Mouse (Mus musculus): Measurements from ENCODE around the gene Acot4. TPM values are rescaled to one million over a fixed set of nuclear protein-coding genes. Genes with fewer than 3 reads are reported as not detected.
"Not testable (repeated sequence)": the region's sequence is repeated elsewhere in the genome, so short reads cannot be mapped to it uniquely, and the experiment has no call there.

Acot4 gene
- polyA plus RNA-seq, 2 experiments from 2014 or later: not detected

- no peak for ATAC-seq
Observed at GRCm38 (mm10) chr12:84077371-84077990, 39.3 kb downstream of the Acot4 start.

GRCm38 (mm10) chr12:84083842-84084241, 45.7 kb downstream of the Acot4 start:
- no peak for ATAC-seq

- ATAC-seq: no peak
Observed at GRCm38 (mm10) chr12:84084581-84084980, 46.4 kb downstream of the Acot4 start.

GRCm38 (mm10) chr12:84094666-84095065, 56.5 kb downstream of the Acot4 start:
- ATAC-seq: not testable (repeated sequence)

Other genes with a start within 250 kb of the Acot4 start
- gene Numb, start 116.4 kb upstream of the Acot4 start, polyA plus RNA-seq (2017; shearing (Covaris generic)): 10 to 100 TPM; 27.8 to 34.9 TPM
- 1 to 10 TPM; 1.2 to 2.0 TPM for gene Riox1, start 87.8 kb upstream of the Acot4 start, polyA plus RNA-seq (2017; shearing (Covaris generic))
- gene Heatr4, start 53.5 kb upstream of the Acot4 start, polyA plus RNA-seq (2017; shearing (Covaris generic)): not detected
- 10 to 100 TPM; 24.2 to 34.4 TPM for gene Acot2, start 50.5 kb upstream of the Acot4 start, polyA plus RNA-seq (2017; shearing (Covaris generic))
- gene Acot1, start 28.9 kb upstream of the Acot4 start, polyA plus RNA-seq (2017; shearing (Covaris generic)): not detected
- not detected for gene Gm49366, start 556 bp downstream of the Acot4 start, polyA plus RNA-seq (2017; shearing (Covaris generic))
- not detected for gene Acot3, start 13.8 kb downstream of the Acot4 start, polyA plus RNA-seq (2017; shearing (Covaris generic))
- not detected for gene Acot5, start 30.9 kb downstream of the Acot4 start, polyA plus RNA-seq (2017; shearing (Covaris generic))
- under 1 TPM; 0.61 to 0.89 TPM for gene Acot6, start 62.3 kb downstream of the Acot4 start, polyA plus RNA-seq (2017; shearing (Covaris generic))
- under 1 TPM in 1 of 2 experiments, not detected in 1; 0.81 TPM for gene Dnal1, start 76.0 kb downstream of the Acot4 start, polyA plus RNA-seq (2017; shearing (Covaris generic))
- gene Pnma1, start 110.1 kb downstream of the Acot4 start, polyA plus RNA-seq (2017; shearing (Covaris generic)): not detected
- gene Elmsan1, start 180.5 kb downstream of the Acot4 start, polyA plus RNA-seq (2017; shearing (Covaris generic)): 1 to 10 TPM; 6.8 to 7.1 TPM
- 10 to 100 TPM; 41.0 to 42.5 TPM for gene Ptgr2, start 246.9 kb downstream of the Acot4 start, polyA plus RNA-seq (2017; shearing (Covaris generic))